Mouse (Mus musculus) limb, embryonic 11.5 days (tissue): ENCODE measurements around the gene Prpf38a. TPM values are rescaled to one million over a fixed set of nuclear protein-coding genes. Genes with fewer than 3 reads are reported as not detected.

ENCODE experiments used
- ATAC-seq: fragments of 200-750 bp; cut with Nextera tagmentation; 2 replicates; pipeline ENCODE4 v1.8.0; 2017; ENCODE audit warnings: low read depth; ENCODE audit not compliant: insufficient number of reproducible peaks, low FRiP score, low TSS enrichment
- DNase-seq: peaks from one replicate; pipeline ENCODE4 v3.0.0-alpha.2; 2015; ENCODE audit warnings: low spot score
- H3K27ac ChIP-seq: fragments of 300-500 bp; sonication (generic); replicated peaks from 2 replicates; pipeline ENCODE4 v1.5.1; 2014; ENCODE audit warnings: low read depth, mild to moderate bottlenecking, low read length
- H3K27me3 ChIP-seq: fragments of 300-500 bp; sonication (generic); 2 replicates; pipeline ENCODE4 v1.6.1; 2014; ENCODE audit warnings: mild to moderate bottlenecking, low read length, mixed read lengths; ENCODE audit not compliant: control insufficient read depth, insufficient read depth
- H3K36me3 ChIP-seq: fragments of 300-500 bp; sonication (generic); 2 replicates; pipeline ENCODE4 v1.6.1; 2014; ENCODE audit warnings: mild to moderate bottlenecking, low read length, moderate library complexity, mixed read lengths; ENCODE audit not compliant: control insufficient read depth, insufficient read depth
- H3K4me1 ChIP-seq: fragments of 300-500 bp; sonication (generic); 2 replicates; pipeline ENCODE4 v1.6.1; 2014; ENCODE audit warnings: low read length, mixed read lengths; ENCODE audit not compliant: control insufficient read depth, insufficient read depth
- H3K4me2 ChIP-seq: fragments of 300-500 bp; sonication (generic); 2 replicates; pipeline ENCODE4 v1.6.1; 2014; ENCODE audit warnings: low read depth, mild to moderate bottlenecking, moderate library complexity; ENCODE audit not compliant: severe bottlenecking
- H3K4me3 ChIP-seq: fragments of 300-500 bp; sonication (generic); 2 replicates; pipeline ENCODE4 v1.5.1; 2014; ENCODE audit warnings: low read depth, low read length
- H3K9ac ChIP-seq: fragments of 300-500 bp; sonication (generic); 2 replicates; pipeline ENCODE4 v1.6.1; 2014; ENCODE audit warnings: mild to moderate bottlenecking, low read length
- H3K9me3 ChIP-seq: fragments of 300-500 bp; sonication (generic); 2 replicates; pipeline ENCODE4 v1.6.1; 2016; ENCODE audit warnings: low read length; ENCODE audit not compliant: control insufficient read depth
- WGBS: fragments of 180-500 bp; shearing (Covaris S2); extraction: QIAGEN DNeasy Blood & Tissue Kit; methylation state at CpG from one replicate; pipeline ENCODE4 v1.1.7; 2014; 5-methylcytosine and 5-hydroxymethylcytosine counted together
- polyA plus RNA-seq: library from polyadenylated mRNA; unstranded; fragments of >200 nt; fragmentation: Nextera tagmentation; extraction: Ambion mirVana; gene quantifications from 2 replicates; pipeline ENCODE4 v1.2.1, GENCODE M21; 2014

Prpf38a gene
- polyA plus RNA-seq, result 129 and 136 TPM in 2 replicates

GRCm38 (mm10) chr4:108578840-108579742 is at the start of gene Prpf38a, which contains the start of gene Orc1:
Prpf38a (minus strand) TSS chr4:108579336.
Orc1 (plus strand) TSS chr4:108579423.
- ATAC-seq (peak; percentile 97), DNase-seq (peak; percentile 100)
- no peaks in the 10 kb centered on the region for H3K9me3 ChIP-seq
- H3K4me3 ChIP-seq, result peak within 1 kb of the TSS; percentile 69
- no peak within 1 kb of the TSS; the same call in 1 of the 2 replicates for H3K27ac ChIP-seq
- peak within 1 kb of the TSS; percentile 65 for H3K9ac ChIP-seq
- H3K27me3 ChIP-seq, result no peaks in the 10 kb centered on the region
- H3K4me1 ChIP-seq, result peaks cover 7% of the 10 kb centered on the region; the same call in 1 of the 2 replicates
- H3K36me3 ChIP-seq, result 0 out of 2 replicates have a peak, but pooled peaks cover 2% of the 10 kb centered on the region
- H3K4me2 ChIP-seq, result peak within 1 kb of the TSS; percentile 55
- WGBS, result under 1% methylated on average over 64 of the region's 64 CpGs

GRCm38 (mm10) chr4:108627066-108627465 is 47.9 kb upstream of the Prpf38a start:
- H3K4me2 ChIP-seq, result no peak overlapping the region
- ATAC-seq (no peak), DNase-seq (no peak)
- 89% methylated on average over 5 of the region's 5 CpGs for WGBS
- no peaks in the 10 kb centered on the region for H3K27me3 ChIP-seq
- H3K27ac ChIP-seq, result no peak overlapping the region
- H3K9me3 ChIP-seq, result no peaks in the 10 kb centered on the region
- H3K9ac ChIP-seq, result no peak overlapping the region
- H3K4me3 ChIP-seq, result no peak overlapping the region
- H3K36me3 ChIP-seq, result peaks cover 36% of the 10 kb centered on the region
- H3K4me1 ChIP-seq, result no peaks in the 10 kb centered on the region

GRCm38 (mm10) chr4:108621504-108621903 is 42.4 kb upstream of the Prpf38a start:
- H3K4me1 ChIP-seq, result peaks cover 14% of the 10 kb centered on the region; the same call in 1 of the 2 replicates
- H3K4me2 ChIP-seq, result no peak overlapping the region
- no peaks in the 10 kb centered on the region for H3K9me3 ChIP-seq
- peaks cover 8% of the 10 kb centered on the region for H3K36me3 ChIP-seq
- H3K4me3 ChIP-seq, result no peak overlapping the region
- DNase-seq, result no peak
- no peak overlapping the region for H3K9ac ChIP-seq
- H3K27ac ChIP-seq, result no peak overlapping the region
- H3K27me3 ChIP-seq, result no peaks in the 10 kb centered on the region
- 94% methylated on average over 6 of the region's 6 CpGs for WGBS
- no peak for ATAC-seq

- no peaks in the 10 kb centered on the region for H3K27me3 ChIP-seq
- DNase-seq (peak; percentile 35), ATAC-seq (no peak)
- peak overlapping the region; percentile 87 for H3K4me2 ChIP-seq
- 22% methylated on average over 8 of the region's 8 CpGs for WGBS
- H3K4me3 ChIP-seq, result peak overlapping the region; percentile 79
- H3K4me1 ChIP-seq, result peaks cover 14% of the 10 kb centered on the region; the same call in 1 of the 2 replicates
- peak overlapping the region; percentile 81 for H3K27ac ChIP-seq
- no peaks in the 10 kb centered on the region for H3K9me3 ChIP-seq
- H3K9ac ChIP-seq, result peak overlapping the region; percentile 93
- peaks cover 7% of the 10 kb centered on the region; the same call in 1 of the 2 replicates for H3K36me3 ChIP-seq
Observed at GRCm38 (mm10) chr4:108620536-108620935, 41.4 kb upstream of the Prpf38a start.

- H3K4me1 ChIP-seq, result peaks cover 14% of the 10 kb centered on the region; the same call in 1 of the 2 replicates
- ATAC-seq (peak; percentile 90), DNase-seq (peak; percentile 94)
- H3K4me3 ChIP-seq, result peak within 1 kb of the TSS; percentile 79
- H3K9ac ChIP-seq, result peak within 1 kb of the TSS; percentile 93
- H3K27ac ChIP-seq, result peak within 1 kb of the TSS; percentile 84
- peaks cover 2% of the 10 kb centered on the region; the same call in 1 of the 2 replicates for H3K36me3 ChIP-seq
- no peaks in the 10 kb centered on the region for H3K9me3 ChIP-seq
- peak within 1 kb of the TSS; percentile 87 for H3K4me2 ChIP-seq
- no peaks in the 10 kb centered on the region for H3K27me3 ChIP-seq
- under 1% methylated on average over 71 of the region's 86 CpGs for WGBS
Observed at GRCm38 (mm10) chr4:108619587-108620341, 40.6 kb upstream of the Prpf38a start, which contains the start of gene Cc2d1b. Cc2d1b (plus strand) TSS chr4:108619940.

- DNase-seq, result peak; percentile 59
- peak; percentile 49 for ATAC-seq
- 2% methylated on average over 10 of the region's 10 CpGs for WGBS
- no peaks in the 10 kb centered on the region for H3K27me3 ChIP-seq
- peaks cover under 1% of the 10 kb centered on the region; the same call in 1 of the 2 replicates for H3K36me3 ChIP-seq
- H3K4me1 ChIP-seq, result peaks cover 14% of the 10 kb centered on the region; the same call in 1 of the 2 replicates
- peak overlapping the region; percentile 84 for H3K27ac ChIP-seq
- H3K9me3 ChIP-seq, result no peaks in the 10 kb centered on the region
- peak overlapping the region; percentile 73 for H3K9ac ChIP-seq
- H3K4me3 ChIP-seq, result peak overlapping the region; percentile 79
- H3K4me2 ChIP-seq, result peak overlapping the region; percentile 87
Observed at GRCm38 (mm10) chr4:108619165-108619564, 40.0 kb upstream of the Prpf38a start.

- Histone ChIP-seq H3K4me2 (peak overlapping the region; percentile 87; the same call in 1 of the 2 replicates), H3K9me3 (no peaks in the 10 kb centered on the region), H3K27me3 (no peaks in the 10 kb centered on the region), H3K36me3 (no peaks in the 10 kb centered on the region), H3K9ac (no peak overlapping the region), H3K4me1 (peaks cover 14% of the 10 kb centered on the region; the same call in 1 of the 2 replicates), H3K27ac (no peak overlapping the region), H3K4me3 (peak overlapping the region; percentile 79; the same call in 1 of the 2 replicates)
- DNase-seq, result no peak
- 66% methylated on average over 4 of the region's 4 CpGs for WGBS
- ATAC-seq, result no peak
Observed at GRCm38 (mm10) chr4:108618586-108618985, 39.5 kb upstream of the Prpf38a start.

GRCm38 (mm10) chr4:108610935-108611334 is 31.8 kb upstream of the Prpf38a start:
- no peak for DNase-seq
- 91% methylated on average over 5 of the region's 5 CpGs for WGBS

More at GRCm38 (mm10) chr4:108610935-108611334, 31.8 kb upstream of the Prpf38a start:
- no peak overlapping the region for H3K27ac ChIP-seq
- no peak overlapping the region for H3K4me3 ChIP-seq
- no peaks in the 10 kb centered on the region for H3K27me3 ChIP-seq
- H3K4me2 ChIP-seq, result no peak overlapping the region
- ATAC-seq, result no peak
- H3K4me1 ChIP-seq, result no peaks in the 10 kb centered on the region
- no peaks in the 10 kb centered on the region for H3K9me3 ChIP-seq
- H3K36me3 ChIP-seq, result peaks cover 4% of the 10 kb centered on the region; the same call in 1 of the 2 replicates
- no peak overlapping the region for H3K9ac ChIP-seq
